Mouse (Mus musculus) lung, embryonic 14.5 days (tissue): ENCODE measurements around the gene Taf11. TPM values are rescaled to one million over a fixed set of nuclear protein-coding genes. Genes with fewer than 3 reads are reported as not detected.

Experiments
- ATAC-seq: fragments of 200-750 bp; cut with Nextera tagmentation; 2 replicates; pipeline ENCODE4 v1.8.0; 2017; ENCODE audit warnings: mild to moderate bottlenecking, moderate TSS enrichment, moderate library complexity; ENCODE audit not compliant: insufficient read depth
- DNase-seq: peaks from one replicate; pipeline ENCODE4 v3.0.0-alpha.2; 2015
- H3K27ac ChIP-seq: fragments of 300-500 bp; sonication (generic); 2 replicates; pipeline ENCODE4 v1.5.1; 2014; ENCODE audit warnings: low read depth, mild to moderate bottlenecking, moderate library complexity
- H3K27me3 ChIP-seq: fragments of 300-500 bp; sonication (generic); 2 replicates; pipeline ENCODE4 v1.6.1; 2014; ENCODE audit warnings: low read length, control low read depth; ENCODE audit not compliant: insufficient read depth
- H3K36me3 ChIP-seq: fragments of 300-500 bp; sonication (generic); 2 replicates; pipeline ENCODE4 v1.6.1; 2014; ENCODE audit warnings: control low read depth; ENCODE audit not compliant: insufficient read depth
- H3K4me1 ChIP-seq: fragments of 300-500 bp; sonication (generic); 2 replicates; pipeline ENCODE4 v1.6.1; 2014; ENCODE audit warnings: antibody characterized with exemption, control low read depth; ENCODE audit not compliant: insufficient read depth
- H3K4me2 ChIP-seq: fragments of 300-500 bp; sonication (generic); 2 replicates; pipeline ENCODE4 v1.6.1; 2014; ENCODE audit warnings: mild to moderate bottlenecking
- H3K4me3 ChIP-seq: fragments of 300-500 bp; sonication (generic); 2 replicates; pipeline ENCODE4 v1.5.1; 2014; ENCODE audit warnings: low read depth, low read length
- H3K9ac ChIP-seq: fragments of 300-500 bp; sonication (generic); 2 replicates; pipeline ENCODE4 v1.6.1; 2014
- H3K9me3 ChIP-seq: fragments of 300-500 bp; sonication (generic); 2 replicates; pipeline ENCODE4 v1.6.1; 2016; ENCODE audit warnings: low read depth, low read length, control low read depth
- CTCF ChIP-seq: IDR thresholded peaks from 2 replicates; pipeline ENCODE4 v1.5.1; 2016; ENCODE audit warnings: antibody characterized with exemption, low read depth
- WGBS: fragments of 180-500 bp; shearing (Covaris S2); extraction: QIAGEN DNeasy Blood & Tissue Kit; methylation state at CpG from one replicate; pipeline ENCODE4 v1.1.7; 2014; 5-methylcytosine and 5-hydroxymethylcytosine counted together
- polyA plus RNA-seq: library from polyadenylated mRNA; unstranded; fragments of >200 nt; fragmentation: Nextera tagmentation; extraction: Ambion mirVana; gene quantifications from 2 replicates; pipeline ENCODE4 v1.2.1, GENCODE M21; 2014

Gene Taf11
- polyA plus RNA-seq, 1 experiment from 2014 or later: 68.5 TPM

GRCm38 (mm10) chr17:27945546-27946216 is 36.0 kb upstream of the Taf11 start:
- ATAC-seq: peak; percentile 68
- no peaks in the 10 kb centered on the region for H3K27me3 ChIP-seq
- H3K9ac ChIP-seq: no peak overlapping the region
- no peaks in the 10 kb centered on the region for H3K36me3 ChIP-seq
- no peaks in the 10 kb centered on the region for H3K9me3 ChIP-seq
- peaks cover 14% of the 10 kb centered on the region for H3K4me1 ChIP-seq
- no peak overlapping the region for H3K4me3 ChIP-seq
- H3K27ac ChIP-seq: peak overlapping the region; percentile 85
- no peak for TF ChIP-seq CTCF
- H3K4me2 ChIP-seq: no peak overlapping the region
- DNase-seq: peak; percentile 83
- 46% methylated on average over 6 of the region's 6 CpGs for WGBS

GRCm38 (mm10) chr17:27942131-27942530 is 32.5 kb upstream of the Taf11 start:
- H3K27me3 ChIP-seq: no peaks in the 10 kb centered on the region
- 87% methylated on average over 4 of the region's 4 CpGs for WGBS
- H3K4me3 ChIP-seq: no peak overlapping the region
- H3K27ac ChIP-seq: no peak overlapping the region
- H3K9me3 ChIP-seq: no peaks in the 10 kb centered on the region
- peaks cover 39% of the 10 kb centered on the region for H3K4me1 ChIP-seq
- DNase-seq: no peak
- no peak overlapping the region for H3K4me2 ChIP-seq
- H3K9ac ChIP-seq: no peak overlapping the region
- H3K36me3 ChIP-seq: no peaks in the 10 kb centered on the region
- no peak for TF ChIP-seq CTCF
- no peak for ATAC-seq

GRCm38 (mm10) chr17:27941698-27942097 is 32.1 kb upstream of the Taf11 start:
- no peaks in the 10 kb centered on the region for H3K36me3 ChIP-seq
- no peaks in the 10 kb centered on the region for H3K27me3 ChIP-seq
- no peaks in the 10 kb centered on the region for H3K9me3 ChIP-seq
- WGBS: 51% methylated on average over 2 of the region's 2 CpGs
- no peak overlapping the region for H3K9ac ChIP-seq
- no peak overlapping the region for H3K4me2 ChIP-seq
- peaks cover 43% of the 10 kb centered on the region for H3K4me1 ChIP-seq
- H3K27ac ChIP-seq: peak overlapping the region; percentile 66; the same call in 1 of the 2 replicates
- DNase-seq (no peak), ATAC-seq (no peak)
- TF ChIP-seq CTCF: no peak
- no peak overlapping the region for H3K4me3 ChIP-seq

- Histone ChIP-seq H3K4me3 (no peak overlapping the region), H3K4me2 (no peak overlapping the region), H3K36me3 (no peaks in the 10 kb centered on the region), H3K27me3 (no peaks in the 10 kb centered on the region), H3K27ac (peak overlapping the region; percentile 21; the same call in 1 of the 2 replicates), H3K9ac (no peak overlapping the region), H3K9me3 (no peaks in the 10 kb centered on the region), H3K4me1 (peaks cover 43% of the 10 kb centered on the region)
- 65% methylated on average over 5 of the region's 5 CpGs for WGBS
- DNase-seq (peak; percentile 65), ATAC-seq (no peak)
- TF ChIP-seq CTCF: no peak
These were observed 31.5 kb upstream of the Taf11 start for GRCm38 (mm10) chr17:27941178-27941577.

- ATAC-seq: no peak
- Histone ChIP-seq H3K9me3 (no peaks in the 10 kb centered on the region), H3K27ac (peak overlapping the region; percentile 65; the same call in 1 of the 2 replicates), H3K9ac (no peak overlapping the region), H3K36me3 (no peaks in the 10 kb centered on the region), H3K4me3 (no peak overlapping the region), H3K27me3 (no peaks in the 10 kb centered on the region), H3K4me1 (peaks cover 36% of the 10 kb centered on the region), H3K4me2 (no peak overlapping the region)
- DNase-seq: no peak
- WGBS: 72% methylated on average over 4 of the region's 4 CpGs
- no peak for TF ChIP-seq CTCF
These were observed 30.7 kb upstream of the Taf11 start for GRCm38 (mm10) chr17:27940352-27940751.

GRCm38 (mm10) chr17:27939028-27939427 is 29.4 kb upstream of the Taf11 start:
- H3K9me3 ChIP-seq: no peaks in the 10 kb centered on the region
- H3K36me3 ChIP-seq: no peaks in the 10 kb centered on the region
- H3K4me2 ChIP-seq: no peak overlapping the region
- WGBS: 69% methylated on average over 5 of the region's 5 CpGs
- no peak overlapping the region for H3K4me3 ChIP-seq
- no peak overlapping the region for H3K9ac ChIP-seq
- TF ChIP-seq CTCF: no peak
- DNase-seq (peak; percentile 71), ATAC-seq (peak; percentile 54)
- no peaks in the 10 kb centered on the region for H3K27me3 ChIP-seq
- peaks cover 35% of the 10 kb centered on the region for H3K4me1 ChIP-seq
- H3K27ac ChIP-seq: peak overlapping the region; percentile 86

- DNase-seq (peak; percentile 72), ATAC-seq (peak; percentile 55)
- no peaks in the 10 kb centered on the region for H3K9me3 ChIP-seq
- TF ChIP-seq CTCF: no peak
- H3K27me3 ChIP-seq: no peaks in the 10 kb centered on the region
- H3K36me3 ChIP-seq: no peaks in the 10 kb centered on the region
- no peak overlapping the region for H3K4me3 ChIP-seq
- peaks cover 35% of the 10 kb centered on the region for H3K4me1 ChIP-seq
- WGBS: 56% methylated on average over 12 of the region's 12 CpGs
- no peak overlapping the region; the same call in 1 of the 2 replicates for H3K9ac ChIP-seq
- peak overlapping the region; percentile 86 for H3K27ac ChIP-seq
- H3K4me2 ChIP-seq: no peak overlapping the region
These were observed 28.6 kb upstream of the Taf11 start for GRCm38 (mm10) chr17:27938121-27938754.
